Mouse (Mus musculus) CH12.LX (cell line): ENCODE measurements around the gene Lrrc3c. TPM values are rescaled to one million over a fixed set of nuclear protein-coding genes. Genes with fewer than 3 reads are reported as not detected.
A peak's percentile ranks its signal among the peaks of the same experiment; 100 is the strongest.
"Not testable (repeated sequence)": the region's sequence is repeated elsewhere in the genome, so short reads cannot be mapped to it uniquely, and the experiment has no call there.

ENCODE experiments used
- DNase-seq: peaks from one replicate; pipeline ENCODE4 v3.0.0-alpha.2; 2013; ENCODE audit errors: extremely low read depth
- H3K27ac ChIP-seq: 2 replicates; pipeline ENCODE4 v1.5.1; 2012; ENCODE audit warnings: low read depth, mild to moderate bottlenecking, control low read depth, moderate library complexity; ENCODE audit not compliant: insufficient read depth
- H3K27me3 ChIP-seq: replicated peaks from 2 replicates; pipeline ENCODE3; 2012; ENCODE audit warnings: inconsistent platforms
- H3K36me3 ChIP-seq, 2 experiments: replicated peaks in 1 of 2; 2 replicates each; pipeline versions ENCODE3 to v1.6.1; 2012; ENCODE audit warnings: inconsistent platforms in 1 of 2, low read length in 1 of 2, mild to moderate bottlenecking in 1 of 2, mixed read lengths in 1 of 2, moderate library complexity in 1 of 2; ENCODE audit not compliant: control insufficient read depth in 1 of 2, insufficient read depth in 1 of 2
- H3K4me1 ChIP-seq, 2 experiments: 2 replicates each; pipeline ENCODE4 v1.6.1; 2012; ENCODE audit warnings: inconsistent platforms in 1 of 2, moderate library complexity in 1 of 2; ENCODE audit not compliant: insufficient read depth in 2 of 2, control insufficient read depth in 1 of 2
- H3K4me2 ChIP-seq: 2 replicates; pipeline ENCODE4 v1.6.1; 2012; ENCODE audit warnings: low read depth, mild to moderate bottlenecking, control low read depth; ENCODE audit not compliant: poor library complexity, insufficient read depth, severe bottlenecking
- H3K4me3 ChIP-seq, 3 experiments: fragments of 150-350 bp in 1 of 3; sonication (generic) in 1 of 3; replicated peaks in 1 of 3; 2 replicates each; pipeline versions ENCODE3 to v1.5.1; 2011 to 2012; ENCODE audit warnings: low read depth in 2 of 3, low read length in 2 of 3, mild to moderate bottlenecking in 2 of 3, moderate library complexity in 2 of 3, control low read depth in 1 of 3, improper control_type of control experiment in 1 of 3, inconsistent platforms in 1 of 3, mixed read lengths in 1 of 3; ENCODE audit not compliant: poor library complexity in 1 of 3
- H3K79me2 ChIP-seq: replicated peaks from 2 replicates; pipeline ENCODE4 v1.6.1; 2012; ENCODE audit warnings: mild to moderate bottlenecking, moderate library complexity; ENCODE audit not compliant: control insufficient read depth, poor library complexity, insufficient read depth, severe bottlenecking; ENCODE audit errors: extremely low read depth
- H3K9ac ChIP-seq: 2 replicates; pipeline ENCODE4 v1.6.1; 2012; ENCODE audit warnings: low read depth, mild to moderate bottlenecking, control low read depth, moderate library complexity; ENCODE audit not compliant: insufficient read depth
- H3K9me3 ChIP-seq: replicated peaks from 2 replicates; pipeline ENCODE3; 2012; ENCODE audit warnings: low read length, inconsistent platforms, mixed read lengths
- CHD1 ChIP-seq: IDR thresholded peaks from 2 replicates; pipeline ENCODE4 v1.6.1; 2012; ENCODE audit warnings: low read depth, low read length, improper control_type of control experiment, inconsistent platforms
- CHD2 ChIP-seq: IDR thresholded peaks from 2 replicates; pipeline ENCODE4 v1.6.1; 2011; ENCODE audit warnings: low read length, improper control_type of control experiment
- CTCF ChIP-seq, 2 experiments: IDR thresholded peaks in 1 of 2; conservative IDR thresholded peaks in 1 of 2; 2 replicates each; pipeline ENCODE4 v1.5.1; 2011 to 2012; ENCODE audit warnings: low read depth in 2 of 2, low read length in 2 of 2, improper control_type of control experiment in 1 of 2, inconsistent platforms in 1 of 2, mild to moderate bottlenecking in 1 of 2, moderate library complexity in 1 of 2
- ELF1 ChIP-seq: IDR thresholded peaks from 2 replicates; pipeline ENCODE4 v1.6.1; 2014; ENCODE audit warnings: low read depth, mild to moderate bottlenecking, inconsistent platforms, low read length, improper control_type of control experiment
- EP300 ChIP-seq: IDR thresholded peaks from 2 replicates; pipeline ENCODE4 v1.6.1; 2011; ENCODE audit warnings: low read length, improper control_type of control experiment
- ETS1 ChIP-seq: conservative IDR thresholded peaks from 2 replicates; pipeline ENCODE4 v1.6.1; 2012; ENCODE audit warnings: low read depth, mild to moderate bottlenecking, inconsistent platforms, low read length, improper control_type of control experiment, moderate library complexity
- HCFC1 ChIP-seq: IDR thresholded peaks from 2 replicates; pipeline ENCODE4 v1.6.1; 2012; ENCODE audit warnings: low read depth, mild to moderate bottlenecking, inconsistent platforms, low read length, improper control_type of control experiment
- IRF4 ChIP-seq: IDR thresholded peaks from 2 replicates; pipeline ENCODE4 v1.6.1; 2014; ENCODE audit warnings: low read depth, mild to moderate bottlenecking, inconsistent platforms, low read length, improper control_type of control experiment
- MAFK ChIP-seq: IDR thresholded peaks from 2 replicates; pipeline ENCODE4 v1.6.1; 2011; ENCODE audit warnings: low read length, improper control_type of control experiment; ENCODE audit not compliant: insufficient replicate concordance
- MAZ ChIP-seq: IDR thresholded peaks from 2 replicates; pipeline ENCODE4 v1.6.1; 2012; ENCODE audit warnings: low read depth, mild to moderate bottlenecking, inconsistent platforms, low read length, improper control_type of control experiment, moderate library complexity
- MYC ChIP-seq: IDR thresholded peaks from 2 replicates; pipeline ENCODE4 v1.6.1; 2011; ENCODE audit warnings: low read depth, mild to moderate bottlenecking, improper control_type of control experiment, low read length
- NELFE ChIP-seq: IDR thresholded peaks from 2 replicates; pipeline ENCODE4 v1.6.1; 2011; ENCODE audit warnings: low read depth, low read length, improper control_type of control experiment
- POLR2A ChIP-seq: IDR thresholded peaks from 2 replicates; pipeline ENCODE4 v1.6.1; 2011; ENCODE audit warnings: low read depth, mild to moderate bottlenecking, improper control_type of control experiment, low read length
- POLR2AphosphoS2 ChIP-seq: IDR thresholded peaks from 2 replicates; pipeline ENCODE4 v1.6.1; 2011; ENCODE audit warnings: low read depth, low read length, improper control_type of control experiment
- RAD21 ChIP-seq: IDR thresholded peaks from 2 replicates; pipeline ENCODE4 v1.6.1; 2011; ENCODE audit warnings: low read depth, mild to moderate bottlenecking, low read length, improper control_type of control experiment, moderate library complexity
- SMC3 ChIP-seq: IDR thresholded peaks from 2 replicates; pipeline ENCODE4 v1.6.1; 2011; ENCODE audit warnings: low read depth, low read length, improper control_type of control experiment
- TBP ChIP-seq: conservative IDR thresholded peaks from 2 replicates; pipeline ENCODE4 v1.6.1; 2011; ENCODE audit warnings: low read depth, low read length, improper control_type of control experiment
- UBTF ChIP-seq: IDR thresholded peaks from 2 replicates; pipeline ENCODE4 v1.6.1; 2012; ENCODE audit warnings: low read depth, mild to moderate bottlenecking, inconsistent platforms, low read length, improper control_type of control experiment, moderate library complexity
- USF1 ChIP-seq: IDR thresholded peaks from 2 replicates; pipeline ENCODE4 v1.6.1; 2014; ENCODE audit warnings: low read depth, mild to moderate bottlenecking, inconsistent platforms, low read length, improper control_type of control experiment
- USF2 ChIP-seq: conservative IDR thresholded peaks from 2 replicates; pipeline ENCODE4 v1.6.1; 2011; ENCODE audit warnings: low read depth, low read length, improper control_type of control experiment
- ZC3H11A ChIP-seq: IDR thresholded peaks from 2 replicates; pipeline ENCODE4 v1.6.1; 2012; ENCODE audit warnings: low read depth, mild to moderate bottlenecking, inconsistent platforms, low read length, improper control_type of control experiment
- ZKSCAN1 ChIP-seq: IDR thresholded peaks from 2 replicates; pipeline ENCODE4 v1.6.1; 2012; ENCODE audit warnings: low read depth, inconsistent platforms, low read length, improper control_type of control experiment, borderline replicate concordance
- ZNF384 ChIP-seq: IDR thresholded peaks from 2 replicates; pipeline ENCODE4 v1.6.1; 2012; ENCODE audit warnings: low read depth, low read length, improper control_type of control experiment, inconsistent platforms
- dilution Hi-C: fragments of 300-500 bp; cut with MboI; formaldehyde crosslinking; loops from 2 replicates; pipeline ENCODE4 v1.14.3; 2020; ENCODE audit warnings: low sequenced_read_pairs; ENCODE audit not compliant: extremely low pct_unique_long_range_greater_than_20kb, extremely low pct_ligation_motif_present
- in situ Hi-C: fragments of 300-500 bp; cut with MboI; formaldehyde crosslinking; loops from 3 replicates; pipeline ENCODE4 v1.14.3; 2019; ENCODE audit warnings: low sequenced_read_pairs, low pct_ligation_motif_present, low pct_unique_long_range_greater_than_20kb, mixed read lengths
- polyA plus RNA-seq: library from polyadenylated mRNA; unstranded; fragments of >175 nt; gene quantifications from 2 replicates; pipeline ENCODE4 v1.2.1, GENCODE M21; 2012; ENCODE audit warnings: low read depth; ENCODE audit not compliant: insufficient read length
- total RNA-seq, 2 experiments: library from RNA; depleted of rRNA; stranded (reverse); fragments of 300-350 nt in 1 of 2; fragments of >200 nt in 1 of 2; gene quantifications; 2 replicates each; pipeline ENCODE4 v1.2.3; 2012 to 2014

The Lrrc3c gene
- total and polyA plus RNA-seq, 3 experiments = not detected

DNA sequence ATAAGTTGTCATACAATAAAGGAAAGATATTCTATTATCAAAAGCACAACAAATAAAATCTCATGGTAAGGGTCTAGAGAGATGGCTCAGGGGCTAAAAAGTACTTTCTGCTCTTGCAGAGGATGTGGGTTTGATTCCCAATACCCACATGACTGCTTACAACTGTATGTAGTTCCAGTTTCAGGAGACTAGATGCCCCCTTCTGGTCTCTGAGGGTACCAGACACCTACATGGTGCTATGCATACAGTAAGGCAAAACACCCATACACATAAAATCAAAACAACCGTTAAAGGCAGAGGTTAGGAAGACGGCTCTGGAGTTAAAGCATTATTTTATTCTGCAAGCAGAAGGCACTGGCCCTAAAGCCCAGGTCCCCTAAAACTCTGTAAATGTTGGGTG is 5.9 kb downstream of the Lrrc3c start:
- Histone ChIP-seq H3K4me1 (peaks cover 4 to 13% of the 10 kb centered on the region in 2 experiments), H3K9me3 (no peaks in the 10 kb centered on the region), H3K4me2 (no peak overlapping the region), H3K79me2 (no peaks in the 10 kb centered on the region), H3K27me3 (peaks cover 66% of the 10 kb centered on the region), H3K27ac (no peak overlapping the region), H3K9ac (no peak overlapping the region), H3K4me3 (no peak overlapping the region), H3K36me3 (no peaks in the 10 kb centered on the region)
- in situ Hi-C loops = loop anchor here (10.0 kb wide), 1 partner anchor 71 kb away; no protein-coding TSS in a partner anchor
- peak; percentile 37 for DNase-seq
- TF ChIP-seq MAFK (no peak), RAD21 (peak; percentile 57), ZC3H11A (no peak), ETS1 (no peak), SMC3 (peak; percentile 61), TBP (no peak), ZNF384 (no peak), CTCF (conservative IDR thresholded peaks at IDR 0.05 in 1 of 2, IDR thresholded peaks at IDR 0.05 in 1 of 2; ENCODE audit: low read depth in 2 of 2, low read length in 2 of 2) (peak in 1 of 2 experiments; percentile 73)
- dilution Hi-C loops = no loop called here

DNA sequence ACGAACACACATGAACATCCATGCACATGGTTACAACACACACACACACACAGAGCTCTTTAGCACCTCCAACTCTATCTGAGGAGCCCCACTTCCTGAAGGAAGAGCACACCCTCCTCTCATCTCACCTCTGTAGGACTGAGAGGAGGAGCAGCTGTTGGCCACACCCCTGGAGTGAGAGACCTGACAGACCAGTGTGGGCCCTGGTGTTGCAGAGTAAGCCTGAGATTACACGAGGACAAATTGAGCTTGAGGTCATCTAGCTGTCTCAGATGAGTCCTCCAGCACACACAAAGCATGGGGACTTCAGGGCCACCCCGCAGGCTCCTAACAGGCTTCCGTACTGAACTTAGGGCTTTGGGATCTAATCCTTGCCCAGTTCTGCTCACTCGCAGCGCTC is 6.8 kb downstream of the Lrrc3c start:
- H3K4me3 ChIP-seq, H3K9ac ChIP-seq, H3K79me2 ChIP-seq, H3K4me2 ChIP-seq, H3K27ac ChIP-seq, H3K9me3 ChIP-seq, dilution Hi-C loops, H3K36me3 ChIP-seq, DNase-seq: not testable (repeated sequence)
- H3K27me3 ChIP-seq = peaks cover 67% of the 10 kb centered on the region
- in situ Hi-C loops = loop anchor here (10.0 kb wide), 1 partner anchor 70 kb away; no protein-coding TSS in a partner anchor
- peaks cover 2 to 13% of the 10 kb centered on the region in 2 experiments; a peak in 3 of 4 replicates for H3K4me1 ChIP-seq

DNA sequence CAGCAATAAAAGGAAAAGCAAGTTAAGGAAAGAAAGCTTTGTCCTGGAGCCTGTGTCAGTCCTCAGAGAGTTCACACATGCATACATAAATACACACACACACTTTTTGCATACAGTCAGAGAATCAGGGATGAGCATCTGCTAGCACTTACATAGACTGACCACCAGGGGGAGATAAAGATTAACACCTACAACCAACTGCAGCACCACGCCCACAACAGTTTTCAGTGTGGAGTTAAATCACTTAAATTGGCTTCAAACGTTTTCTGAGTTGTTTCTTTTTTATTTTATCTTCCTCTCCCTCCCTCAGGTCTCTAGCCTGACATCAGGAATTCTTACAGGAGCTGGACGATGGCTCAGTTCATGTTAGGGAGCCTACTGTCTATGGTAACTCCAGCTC is 8.7 kb downstream of the Lrrc3c start:
- Histone ChIP-seq H3K9me3 (no peaks in the 10 kb centered on the region), H3K4me1 (peaks cover 2 to 8% of the 10 kb centered on the region in 2 experiments; a peak in 3 of 4 replicates), H3K79me2 (no peaks in the 10 kb centered on the region), H3K36me3 (no peaks in the 10 kb centered on the region), H3K4me2 (peak overlapping the region; percentile 46; the same call in 1 of the 2 replicates), H3K27me3 (peaks cover 59% of the 10 kb centered on the region), H3K27ac (no peak overlapping the region), H3K4me3 (no peak overlapping the region), H3K9ac (no peak overlapping the region)
- in situ Hi-C loops = loop anchor here (10.0 kb wide), 1 partner anchor 68 kb away; no protein-coding TSS in a partner anchor
- dilution Hi-C loops = no loop called here
- TF ChIP-seq HCFC1 (0 out of 2 replicates have a peak, but pooled peaks have one; percentile 9), CTCF (conservative IDR thresholded peaks at IDR 0.05 in 1 of 2, IDR thresholded peaks at IDR 0.05 in 1 of 2; ENCODE audit: low read depth in 2 of 2, low read length in 2 of 2) (peak; percentile 90 to 99), POLR2A (no peak), ZKSCAN1 (no peak), USF2 (no peak), NELFE (no peak), CHD2 (no peak), UBTF (no peak), POLR2AphosphoS2 (no peak), TBP (no peak), ZC3H11A (no peak), MAZ (no peak), RAD21 (peak; percentile 75), SMC3 (peak; percentile 87), ELF1 (0 out of 2 replicates have a peak, but pooled peaks have one; percentile 26), CHD1 (no peak), EP300 (no peak), USF1 (no peak), IRF4 (0 out of 2 replicates have a peak, but pooled peaks have one; percentile 37), MYC (0 out of 2 replicates have a peak, but pooled peaks have one; percentile 35)
- DNase-seq = peak; percentile 76
